Mouse (Mus musculus) cerebellum, adult 9-10 months (tissue): Measurements from ENCODE around the gene Slc35c2.

ENCODE experiments used
- DNase-seq: peaks from one replicate; pipeline ENCODE4 v3.0.0; 2022

Slc35c2 gene

DNA sequence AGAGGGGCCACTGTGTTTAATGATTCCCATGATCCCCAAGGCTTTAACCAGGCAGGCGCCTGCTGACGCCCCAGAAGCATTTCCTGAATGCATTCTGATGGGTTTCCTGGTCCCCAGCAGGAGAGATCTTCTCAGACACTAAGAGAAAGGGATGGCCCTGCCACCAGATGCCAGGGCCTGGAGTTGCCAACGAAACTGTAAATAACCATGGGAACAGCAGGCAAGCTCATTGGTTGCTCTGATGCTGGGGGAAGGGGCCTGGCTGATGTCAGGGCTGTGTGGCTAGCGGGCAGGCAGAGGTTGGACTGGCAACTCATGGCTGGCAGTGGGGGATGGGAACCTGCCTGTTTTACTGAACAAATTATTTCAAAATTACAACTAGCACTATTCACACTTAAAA lies 14.1 kb downstream of the Slc35c2 start:
- DNase-seq: no peak

DNA sequence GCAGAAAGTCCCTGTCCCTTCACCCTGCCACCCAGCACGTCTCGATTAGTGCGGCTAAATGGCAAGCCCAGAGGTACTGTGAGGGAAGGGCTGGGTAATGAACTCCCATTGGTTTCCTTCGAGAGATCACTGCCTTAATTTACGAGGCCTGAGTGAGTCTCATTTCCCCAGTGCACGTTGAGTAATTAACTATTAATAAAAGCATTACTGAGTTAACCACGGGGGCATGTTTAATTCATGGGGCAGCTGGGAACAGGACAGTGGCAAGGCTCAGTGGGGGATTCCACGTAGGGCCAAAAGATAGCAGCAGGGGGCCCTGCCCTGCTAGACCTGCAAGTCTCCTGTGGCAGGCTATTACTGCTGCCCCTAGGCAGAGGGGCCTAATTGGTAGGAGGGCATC lies 16.3 kb downstream of the Slc35c2 start:
- no peak for DNase-seq

DNA sequence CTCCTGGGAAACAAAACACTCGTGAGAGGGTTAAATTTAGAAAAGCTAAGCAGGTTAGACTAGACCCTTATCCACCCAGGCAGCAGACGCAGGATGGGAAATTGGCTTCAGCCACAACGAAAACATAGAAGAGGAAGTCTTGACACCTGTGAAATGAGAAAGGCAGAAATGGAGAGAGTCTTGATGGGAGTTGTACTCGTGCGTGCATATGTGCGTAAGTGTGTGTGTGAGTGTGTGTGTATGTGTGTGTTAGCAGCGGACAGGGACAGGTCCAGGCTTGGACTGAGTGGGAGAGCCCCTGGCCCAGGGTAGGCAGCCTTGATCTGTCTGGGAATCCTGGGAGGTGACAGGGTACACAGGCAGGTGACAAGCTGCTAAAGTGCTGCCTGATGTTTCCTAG lies 16.8 kb downstream of the Slc35c2 start:
- DNase-seq: no peak

DNA sequence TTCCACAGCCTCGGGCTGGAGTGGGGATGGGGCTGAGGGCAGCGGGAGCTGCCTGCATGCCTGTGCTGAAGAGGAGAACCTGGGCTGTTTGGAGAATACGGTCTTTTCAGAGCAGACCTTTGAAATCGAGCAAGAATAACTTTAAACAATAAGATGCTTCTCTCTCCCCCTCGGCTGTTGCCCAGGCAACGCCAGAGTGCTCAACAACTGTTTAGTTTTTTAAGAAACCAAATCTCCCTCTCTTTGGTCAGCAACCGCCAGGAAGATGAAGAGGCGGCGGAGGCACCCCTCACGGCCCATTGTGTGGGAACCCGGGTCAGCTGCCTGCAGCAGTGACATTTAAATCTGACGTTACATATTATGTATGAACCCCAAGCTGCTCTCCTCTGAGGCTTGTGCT lies 20.9 kb downstream of the Slc35c2 start:
- DNase-seq: no peak

DNA sequence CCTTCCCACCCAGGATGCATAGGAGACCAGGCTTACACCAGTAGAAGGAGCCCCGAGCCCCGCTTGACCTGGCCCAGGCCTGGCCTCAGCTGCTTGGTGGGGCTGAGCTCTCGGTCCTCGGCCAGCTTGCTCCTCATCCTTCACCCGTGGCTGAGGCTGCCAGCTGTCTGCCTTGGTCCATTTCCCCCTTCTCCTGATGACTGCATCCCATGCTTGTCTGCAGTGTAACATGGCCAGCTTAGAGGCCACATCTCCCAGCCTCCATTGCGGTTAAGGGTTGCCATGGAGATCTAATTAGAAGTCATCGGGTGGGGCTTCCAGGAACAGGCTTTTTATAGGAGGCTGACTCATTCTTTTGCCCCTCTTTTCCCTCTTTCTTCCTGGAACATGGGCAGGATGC lies 23.8 kb downstream of the Slc35c2 start:
- no peak for DNase-seq

DNA sequence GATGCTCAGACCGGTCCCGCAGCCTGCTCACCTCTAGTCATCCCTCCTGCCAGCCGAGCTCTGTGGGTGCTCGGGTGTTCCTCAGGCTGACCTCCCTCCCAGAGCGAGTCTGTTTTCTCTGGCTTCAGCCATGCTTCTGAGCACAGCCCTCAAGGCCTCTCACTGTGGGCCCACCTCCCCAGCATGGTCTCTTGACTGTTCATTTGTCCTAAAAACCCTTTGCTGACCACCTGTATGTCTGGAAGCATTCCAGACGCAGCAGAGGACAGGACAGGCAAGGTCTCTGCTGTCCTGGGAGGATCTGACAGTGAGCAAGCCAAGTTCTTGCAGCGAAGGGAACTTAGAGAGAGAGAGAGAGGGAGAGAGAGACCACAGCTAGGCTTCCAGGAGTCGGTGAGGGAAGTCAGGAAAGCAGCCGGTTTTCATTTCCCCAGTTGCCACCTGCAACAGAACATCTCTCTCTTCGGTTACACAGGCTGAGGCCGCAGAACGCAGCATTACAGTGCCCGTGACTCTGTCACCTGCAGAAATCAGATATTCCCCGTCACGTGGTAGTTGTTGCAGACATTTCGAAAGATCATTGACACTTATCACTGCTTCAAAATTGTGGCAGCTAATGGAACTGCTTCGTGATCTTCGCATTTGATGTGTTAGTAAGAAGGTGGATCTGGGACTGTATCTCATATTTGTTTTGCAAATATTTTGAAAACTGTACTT lies 25.2 kb downstream of the Slc35c2 start:
- no peak for DNase-seq

DNA sequence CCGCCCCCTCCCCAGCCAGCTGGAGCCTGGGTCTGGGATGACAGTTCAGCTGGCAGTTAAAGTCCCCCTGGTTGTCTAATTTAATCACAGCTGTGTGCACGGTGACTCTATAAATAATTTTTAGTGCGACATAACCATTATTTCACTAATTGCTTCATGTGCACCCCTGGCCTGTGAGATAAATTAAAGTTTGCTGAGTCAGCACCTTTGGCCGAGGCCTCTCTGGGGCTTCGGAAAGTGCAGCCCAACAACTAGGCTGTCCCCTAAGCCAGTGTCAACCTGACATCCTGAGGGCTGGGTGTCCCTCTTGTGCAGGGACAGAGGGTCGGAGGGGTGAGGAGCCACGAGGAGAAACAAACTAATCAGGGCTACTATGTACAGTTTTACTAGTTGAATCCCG lies 27.8 kb downstream of the Slc35c2 start:
- no peak for DNase-seq

DNA sequence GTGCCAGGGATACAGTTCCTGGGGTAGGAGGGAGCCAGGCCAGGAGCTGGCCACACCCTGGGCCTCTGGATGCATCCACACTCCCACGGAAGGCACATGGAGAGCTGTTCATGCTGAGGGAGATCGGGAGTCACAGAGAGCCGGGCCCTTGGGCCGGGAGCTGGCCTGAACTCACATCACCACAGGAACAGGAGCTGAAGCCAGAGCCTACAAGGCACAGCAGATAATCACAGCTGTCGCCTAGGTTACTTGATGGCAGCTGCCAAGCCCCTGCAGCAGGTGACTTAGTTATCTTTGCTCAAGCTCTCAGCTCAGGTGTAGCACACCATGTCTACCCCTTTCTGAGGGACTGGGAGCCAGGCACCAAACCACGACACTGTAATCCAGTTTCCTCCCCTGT lies 29.3 kb downstream of the Slc35c2 start:
- DNase-seq: no peak

DNA sequence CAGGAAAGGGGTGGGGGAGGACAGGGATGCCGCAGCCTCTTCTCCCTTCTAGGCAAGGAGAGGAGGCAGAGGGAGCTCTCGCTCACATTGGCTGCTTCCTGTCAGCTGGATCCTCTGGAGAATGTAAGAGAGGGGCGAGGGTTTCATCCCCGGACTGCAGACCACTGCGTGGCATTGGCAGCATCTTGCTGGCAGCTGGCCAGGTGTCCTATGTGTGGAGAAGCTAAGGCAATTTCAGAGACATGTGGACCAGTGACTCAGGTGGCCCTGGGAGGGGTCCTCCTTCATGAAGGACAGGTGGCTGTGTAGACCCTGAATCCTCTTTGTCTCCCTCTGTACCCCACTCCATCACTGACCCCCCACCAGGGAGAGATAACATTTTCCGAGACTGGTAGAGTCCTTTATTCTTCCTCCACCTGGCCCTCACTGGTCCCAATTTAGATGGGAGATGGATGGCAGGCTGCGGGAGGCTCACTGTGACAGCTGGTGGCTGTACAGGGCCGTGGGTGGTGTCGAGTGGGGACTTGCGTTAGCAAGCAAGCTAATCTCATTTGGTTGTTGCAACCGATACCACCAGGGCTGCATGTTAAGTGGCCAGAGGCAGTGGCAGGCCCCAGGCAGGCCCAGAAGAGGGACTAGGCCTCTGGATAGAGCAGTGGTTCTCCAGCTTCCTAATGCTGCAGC lies 30.4 kb downstream of the Slc35c2 start:
- peak; percentile 67 for DNase-seq

DNA sequence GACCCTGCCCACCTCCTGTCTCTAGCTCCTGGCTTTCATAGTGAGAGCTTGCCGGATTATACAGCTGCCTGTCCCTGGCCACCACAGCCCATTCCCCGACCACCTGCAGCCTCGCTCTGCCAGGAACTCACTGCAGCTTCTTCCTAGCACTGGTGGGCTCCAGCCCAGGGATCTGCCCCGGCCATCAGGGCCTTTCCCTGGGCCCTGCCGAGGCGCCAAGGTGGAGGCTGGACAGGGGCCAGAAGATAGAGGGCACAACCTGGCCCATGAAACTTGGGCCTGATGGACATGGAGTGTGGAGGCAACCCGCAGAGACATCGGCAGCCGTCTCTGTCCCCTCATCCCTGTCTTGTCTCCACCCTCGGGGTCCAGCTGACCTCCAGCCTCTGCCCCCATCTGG lies 31.5 kb downstream of the Slc35c2 start:
- peak; percentile 71 for DNase-seq

DNA sequence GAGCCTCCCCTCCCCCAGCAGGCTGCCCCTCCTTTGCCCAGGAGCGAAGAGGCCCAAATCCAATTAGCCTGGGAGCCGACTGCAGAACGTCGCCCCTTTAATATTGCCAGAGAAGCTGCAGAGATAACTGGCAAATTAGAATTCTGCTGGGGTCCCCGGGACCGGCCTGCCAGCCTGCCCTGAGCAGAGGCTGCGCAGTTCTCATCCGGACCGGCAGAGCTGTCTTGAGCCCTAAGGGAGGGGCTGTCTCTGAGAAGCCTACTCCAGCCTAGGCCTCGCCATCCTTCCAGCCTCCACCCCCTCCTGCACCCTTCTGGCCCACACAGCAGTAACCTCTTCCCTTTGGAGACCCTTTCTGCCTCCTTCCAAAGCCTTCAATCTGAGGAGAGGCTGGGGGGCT lies 33.8 kb downstream of the Slc35c2 start:
- no peak for DNase-seq

DNA sequence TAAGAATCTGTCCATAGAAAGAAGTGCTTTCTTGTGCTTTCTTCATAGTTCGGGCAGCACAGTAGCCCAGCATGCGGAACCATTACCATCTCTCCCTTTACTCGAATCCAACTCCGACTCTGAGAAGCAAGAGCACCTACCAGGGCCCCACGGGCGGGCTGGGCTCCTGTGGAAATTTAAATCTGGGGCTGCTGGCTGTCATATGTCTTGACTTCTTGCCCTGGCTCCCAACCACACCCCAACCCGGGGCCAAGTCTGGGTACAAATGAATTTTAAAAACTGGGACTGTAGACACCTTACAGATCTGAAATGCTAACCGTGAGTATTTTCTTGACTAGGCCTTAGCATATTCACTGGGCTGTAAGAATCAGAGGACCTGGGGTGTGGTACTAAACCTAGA lies 34.4 kb downstream of the Slc35c2 start:
- DNase-seq: peak; percentile 69

DNA sequence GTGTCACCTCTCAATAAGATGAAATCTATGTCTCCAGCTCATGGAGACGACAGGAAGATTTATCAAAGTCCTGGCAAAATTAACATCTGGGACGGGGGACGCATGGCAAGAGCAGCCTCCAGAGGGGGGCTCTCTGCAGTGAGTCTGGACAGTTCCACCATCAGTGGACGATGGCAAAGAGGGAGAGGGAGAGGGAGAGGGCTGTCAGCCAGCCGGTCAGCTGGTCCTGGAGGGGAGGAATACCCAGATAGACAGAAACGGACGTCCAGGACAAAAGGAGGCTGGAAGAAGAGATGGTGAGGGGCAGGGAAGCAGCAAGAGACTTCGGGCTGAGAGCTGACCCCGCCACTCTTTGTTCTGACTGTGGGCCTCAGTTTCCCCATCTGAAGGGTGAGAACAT lies 34.9 kb downstream of the Slc35c2 start:
- DNase-seq: no peak

DNA sequence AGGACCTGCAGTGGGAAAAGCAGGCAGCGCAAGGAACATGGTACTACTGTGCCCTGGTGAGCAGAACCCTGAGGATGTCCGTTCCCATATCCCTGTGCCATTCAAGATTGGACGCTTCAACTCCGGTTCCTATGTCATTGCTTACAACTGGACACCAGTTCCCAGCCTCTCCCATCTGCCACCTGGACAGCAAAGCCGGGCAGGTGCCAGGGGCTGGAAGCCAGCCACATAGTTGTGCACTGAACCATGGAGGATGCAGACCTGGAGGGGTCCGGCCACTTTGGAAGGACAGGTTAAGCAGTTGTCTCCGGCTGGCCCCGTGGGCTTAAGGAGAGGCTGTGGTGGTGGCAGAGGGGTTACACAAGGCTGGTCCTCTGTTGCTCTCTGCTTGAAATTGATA lies 35.3 kb downstream of the Slc35c2 start:
- DNase-seq: peak; percentile 95

DNA sequence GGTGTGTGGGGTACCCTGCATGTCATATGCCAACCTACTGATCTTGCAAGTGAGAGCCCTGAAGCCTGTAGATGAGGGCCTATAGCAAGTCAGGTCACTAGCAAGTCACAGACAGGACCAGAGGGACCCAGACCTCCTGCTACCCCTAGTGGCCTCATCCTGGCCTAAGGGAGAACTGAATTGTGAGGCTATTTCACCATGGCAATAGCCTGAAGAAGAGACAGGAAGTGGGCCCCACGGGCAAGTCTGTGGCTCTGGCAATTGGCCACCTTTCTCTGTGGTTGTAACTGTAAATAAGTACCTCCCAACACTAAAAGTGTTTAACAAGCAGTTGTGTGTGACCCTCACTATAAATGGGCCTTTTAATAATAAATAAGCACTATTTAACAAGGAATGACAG lies 36.8 kb downstream of the Slc35c2 start:
- DNase-seq: no peak

DNA sequence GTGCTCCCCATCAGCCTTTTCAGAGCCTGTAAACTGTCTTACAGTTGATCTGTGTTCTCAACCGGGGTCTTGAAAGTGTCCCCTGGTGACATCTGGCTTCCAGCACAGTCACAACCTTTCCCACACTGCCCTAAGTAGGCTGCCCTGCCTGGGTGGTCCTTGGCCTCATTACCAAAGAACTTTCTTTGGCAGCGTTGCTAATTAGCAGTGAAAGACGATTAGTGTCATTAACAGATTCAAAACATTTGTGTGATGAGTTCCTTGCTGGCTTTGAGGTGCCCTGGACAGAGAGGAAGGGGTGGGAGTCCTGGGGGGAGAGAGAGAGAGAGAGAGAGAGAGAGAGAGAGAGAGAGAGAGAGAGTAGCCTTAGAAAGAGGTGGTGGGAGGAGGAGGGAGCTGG lies 38.7 kb downstream of the Slc35c2 start:
- DNase-seq: no peak

DNA sequence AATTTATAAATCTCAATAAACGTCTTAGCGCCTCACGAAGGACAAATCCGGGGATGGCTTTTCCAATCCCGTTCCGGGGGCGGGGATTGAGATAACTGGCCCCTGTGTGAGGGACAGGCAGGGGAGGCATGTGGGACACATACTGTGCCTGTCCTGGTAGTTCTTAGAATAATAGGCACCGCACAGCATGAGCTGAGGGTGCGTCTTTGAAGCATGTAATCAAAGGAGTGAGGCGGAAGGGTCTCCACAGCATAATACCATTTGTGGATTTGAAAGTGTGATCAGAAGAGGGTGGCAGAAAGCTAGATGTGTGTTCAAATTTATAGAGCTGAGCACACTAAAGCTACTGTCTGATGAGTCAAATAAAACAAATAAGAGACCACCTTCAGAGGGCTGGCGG lies 41.3 kb downstream of the Slc35c2 start:
- DNase-seq: no peak

DNA sequence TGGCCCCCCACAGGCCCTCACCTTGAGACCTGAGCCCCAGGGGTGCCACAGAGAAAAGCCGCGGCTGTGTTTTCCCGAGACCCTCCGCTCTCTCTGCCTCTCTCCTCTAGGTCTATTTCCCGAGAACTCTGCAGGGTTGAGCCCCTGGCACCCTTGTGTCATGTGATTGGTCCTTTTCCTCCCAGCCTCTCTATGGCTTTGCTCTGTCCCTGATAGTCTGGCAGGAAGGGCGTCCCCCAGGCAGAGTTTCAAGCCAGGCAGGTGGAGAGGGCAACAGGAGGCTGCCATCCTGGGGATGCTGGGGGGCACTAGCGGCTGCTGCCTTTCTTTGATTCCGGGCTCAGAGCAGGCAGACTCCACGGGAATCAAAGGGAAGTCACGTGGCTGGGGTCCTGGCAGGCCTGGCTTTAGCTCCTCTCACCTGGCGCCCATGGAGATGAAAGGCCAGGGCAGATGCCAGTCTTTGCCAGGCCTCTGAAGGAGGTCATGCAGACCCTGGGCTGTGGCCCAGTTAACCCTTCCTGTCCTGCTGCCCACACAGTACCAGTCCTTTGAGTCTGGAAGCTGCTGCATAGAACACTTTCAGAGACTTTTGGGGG lies 44.4 kb downstream of the Slc35c2 start:
- peak; percentile 89 for DNase-seq

DNA sequence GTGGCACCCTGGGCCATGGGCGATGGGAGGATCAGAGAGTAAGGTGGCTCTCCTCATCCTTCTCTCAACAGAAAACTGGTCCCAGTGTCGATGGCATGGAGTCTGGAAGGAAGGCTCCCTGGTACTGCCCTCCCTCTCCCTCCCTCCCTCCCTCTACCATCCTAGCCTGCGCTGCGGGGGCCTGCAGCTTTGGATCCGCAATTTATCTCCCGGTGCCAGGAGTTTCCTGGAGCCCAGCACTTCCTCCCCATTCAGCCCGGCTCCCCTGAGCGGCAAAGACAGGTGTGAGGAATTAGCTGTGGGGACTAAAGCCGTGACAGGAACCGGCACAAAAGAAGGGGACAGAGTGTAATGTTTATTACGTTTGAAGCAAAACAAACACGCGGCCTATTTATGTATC lies 45.1 kb downstream of the Slc35c2 start:
- peak; percentile 66 for DNase-seq

DNA sequence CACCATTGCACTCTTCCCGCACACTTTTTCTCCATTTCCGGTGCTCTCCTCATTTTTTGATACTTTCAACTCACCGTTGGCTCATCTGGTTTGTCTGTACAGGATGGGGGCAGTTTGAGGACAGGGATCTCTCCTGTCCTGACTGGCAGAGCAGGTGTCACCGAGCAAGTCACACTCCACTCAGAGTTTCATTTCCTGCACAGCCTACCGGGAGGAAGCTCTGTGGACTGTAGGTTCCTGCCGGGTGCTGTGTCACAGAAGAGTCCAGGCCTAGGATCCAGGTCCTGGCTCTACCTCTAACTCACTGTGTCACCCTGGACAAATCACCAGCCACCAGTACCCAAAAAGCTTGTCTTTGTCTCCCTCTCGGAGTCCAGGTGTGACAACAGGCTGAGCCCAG lies 45.9 kb downstream of the Slc35c2 start:
- DNase-seq: no peak

DNA sequence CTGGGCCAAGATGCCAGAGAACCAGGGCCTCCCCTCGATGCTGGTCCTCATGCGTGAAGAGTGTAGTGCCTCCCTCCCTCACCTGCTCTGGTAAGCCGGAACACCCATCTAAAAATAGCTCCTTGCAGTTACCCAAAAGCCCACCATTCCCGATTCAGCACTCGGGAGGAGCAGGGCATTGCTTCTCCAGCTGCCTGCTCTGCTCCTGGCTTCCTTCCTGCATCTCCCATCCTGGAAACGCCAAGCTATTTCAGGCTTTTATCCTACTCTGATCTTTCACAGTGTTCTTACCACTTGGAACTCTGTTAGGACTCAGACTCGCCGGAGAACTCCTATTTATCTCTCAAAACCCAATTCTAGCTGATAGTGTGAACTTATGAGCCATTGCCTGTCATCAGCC lies 47.3 kb downstream of the Slc35c2 start:
- DNase-seq: no peak

DNA sequence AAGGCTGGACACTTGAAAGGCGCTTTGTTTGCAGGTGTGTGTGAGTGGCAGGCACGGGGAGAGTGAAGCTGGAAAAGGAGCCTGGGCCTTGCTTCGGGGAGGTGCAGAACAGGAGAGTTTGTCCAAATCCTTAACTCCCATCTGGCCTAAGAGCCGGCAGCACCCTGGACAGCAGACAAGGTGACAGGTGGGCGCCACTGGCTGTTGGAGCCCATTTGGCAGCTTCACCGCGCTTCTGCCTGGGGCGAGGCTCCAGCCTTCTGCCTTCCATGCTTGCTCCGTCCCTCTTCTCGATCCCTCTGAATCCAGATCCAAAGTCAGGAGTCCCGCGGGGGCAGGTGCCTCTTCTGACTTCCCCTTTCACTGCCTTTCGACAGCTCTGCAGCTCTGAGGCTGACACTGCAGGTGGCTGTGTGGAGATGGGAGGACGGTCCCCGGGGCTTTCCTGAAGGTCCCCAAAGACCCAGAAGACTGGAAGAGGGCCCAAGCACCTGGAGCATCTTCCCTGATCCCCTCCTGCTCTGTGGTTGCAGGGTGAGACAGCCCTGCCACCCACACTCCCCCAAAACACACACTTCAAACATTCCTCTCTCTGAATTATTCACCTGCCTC lies 48.0 kb downstream of the Slc35c2 start:
- DNase-seq: peak; percentile 64

DNA sequence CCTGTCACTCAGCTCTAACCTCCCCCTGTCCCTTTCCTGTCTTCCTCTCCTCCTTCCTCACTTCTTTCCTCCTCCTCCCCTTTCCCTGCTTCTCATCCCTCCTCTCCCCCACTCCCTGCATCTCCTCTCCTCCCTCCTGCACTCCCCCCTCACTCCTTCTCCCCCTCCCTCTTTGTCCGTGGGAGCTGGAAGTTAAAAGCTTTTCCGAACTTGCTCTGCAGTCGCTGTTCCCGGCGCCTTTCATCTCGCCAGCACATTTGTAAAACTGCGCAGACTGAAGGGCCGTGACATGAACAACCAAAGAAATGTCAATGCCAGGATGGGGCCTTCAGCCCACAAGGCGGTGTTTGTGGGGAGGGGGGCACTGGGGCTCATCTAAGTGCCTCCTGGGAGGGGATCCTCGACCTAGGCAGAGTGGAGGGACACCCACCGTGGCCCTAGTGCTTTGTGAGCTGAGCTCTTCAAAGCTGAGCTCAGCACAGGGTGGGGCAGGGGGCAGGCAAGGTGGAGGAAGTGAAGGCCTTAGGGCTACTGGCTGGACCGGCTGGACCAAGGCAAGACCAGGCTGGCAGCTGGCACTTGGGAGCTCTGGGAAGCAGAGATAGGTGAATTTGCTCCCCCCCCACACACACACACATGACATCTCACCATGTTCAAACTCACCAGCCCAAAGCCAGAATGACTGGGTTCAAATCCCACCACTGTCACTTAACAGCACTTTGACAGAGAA lies 49.1 kb downstream of the Slc35c2 start:
- DNase-seq: no peak
